Mouse (Mus musculus): ENCODE data around the gene Map4k3.
"Not testable (repeated sequence)": the region's sequence is repeated elsewhere in the genome, so short reads cannot be mapped to it uniquely, and the experiment has no call there.

Gene Map4k3

GRCm38 (mm10) chr17:80531351-80531750 lies 196.9 kb downstream of the Map4k3 start:
- not testable (repeated sequence) for DNase-seq (ENCODE audit: extremely low read depth, insufficient read length, low spot score)
